Mouse (Mus musculus): ENCODE data around the gene Arhgef40. TPM values are rescaled to one million over a fixed set of nuclear protein-coding genes. Genes with fewer than 3 reads are reported as not detected.
"Not testable (repeated sequence)": the region's sequence is repeated elsewhere in the genome, so short reads cannot be mapped to it uniquely, and the experiment has no call there.

Gene Arhgef40
- polyA plus RNA-seq, 2 experiments: 143 to 220 TPM

GRCm38 (mm10) chr14:52026342-52026741 is 41.8 kb downstream of the Arhgef40 start:
- peaks cover 16% of the 10 kb centered on the region for H3K4me1 ChIP-seq (ENCODE audit: control insufficient read depth, insufficient read depth, low read length)
- TF ChIP-seq POLR2A (IDR thresholded peaks at IDR 0.05; ENCODE audit: borderline replicate concordance, extremely low read depth, insufficient read depth, insufficient read length): no peak
- whole genome bisulfite sequencing: 92% methylated on average over 4 of the region's 4 CpGs
- no peak overlapping the region for H3K9ac ChIP-seq (ENCODE audit: low read depth, low read length, severe bottlenecking)
- no peak for ATAC-seq (ENCODE audit: low FRiP score, low read depth)
- no peak overlapping the region for H3K4me2 ChIP-seq (replicated peaks; ENCODE audit: low read depth, low read length, severe bottlenecking)
- H3K27me3 ChIP-seq (ENCODE audit: control insufficient read depth, insufficient read depth, low read length): no peaks in the 10 kb centered on the region
- H3K27ac ChIP-seq (replicated peaks; ENCODE audit: low read depth, low read length): no peak overlapping the region
- DNase-seq (ENCODE audit: low spot score): no peak
- H3K9me3 ChIP-seq (ENCODE audit: control insufficient read depth, low read length): no peaks in the 10 kb centered on the region
- H3K36me3 ChIP-seq (ENCODE audit: control insufficient read depth, insufficient read depth, low read length): no peaks in the 10 kb centered on the region
- no peak overlapping the region for H3K4me3 ChIP-seq (replicated peaks; ENCODE audit: low read length)

GRCm38 (mm10) chr14:52035926-52036325 is 51.4 kb downstream of the Arhgef40 start:
- WGBS: 96% methylated on average over 6 of the region's 6 CpGs
- ATAC-seq (ENCODE audit: low FRiP score, low read depth): no peak
- DNase-seq (ENCODE audit: low spot score): no peak
- Histone ChIP-seq H3K4me1 (ENCODE audit: control insufficient read depth, insufficient read depth, low read length) (no peaks in the 10 kb centered on the region), H3K27ac (replicated peaks; ENCODE audit: low read depth, low read length) (no peak overlapping the region), H3K9me3 (ENCODE audit: control insufficient read depth, low read length) (no peaks in the 10 kb centered on the region), H3K4me3 (replicated peaks; ENCODE audit: low read length) (no peak overlapping the region), H3K36me3 (ENCODE audit: control insufficient read depth, insufficient read depth, low read length) (no peaks in the 10 kb centered on the region), H3K4me2 (replicated peaks; ENCODE audit: low read depth, low read length, severe bottlenecking) (no peak overlapping the region), H3K9ac (ENCODE audit: low read depth, low read length, severe bottlenecking) (no peak overlapping the region), H3K27me3 (ENCODE audit: control insufficient read depth, insufficient read depth, low read length) (no peaks in the 10 kb centered on the region)
- no peak for TF ChIP-seq POLR2A (IDR thresholded peaks at IDR 0.05; ENCODE audit: borderline replicate concordance, extremely low read depth, insufficient read depth, insufficient read length)

GRCm38 (mm10) chr14:52039332-52039731 is 54.8 kb downstream of the Arhgef40 start:
- no peak overlapping the region for H3K4me3 ChIP-seq (replicated peaks; ENCODE audit: low read length)
- H3K4me2 ChIP-seq (replicated peaks; ENCODE audit: low read depth, low read length, severe bottlenecking): no peak overlapping the region
- WGBS: 80% methylated on average over 5 of the region's 5 CpGs
- H3K27me3 ChIP-seq (ENCODE audit: control insufficient read depth, insufficient read depth, low read length): no peaks in the 10 kb centered on the region
- H3K36me3 ChIP-seq (ENCODE audit: control insufficient read depth, insufficient read depth, low read length): no peaks in the 10 kb centered on the region
- ATAC-seq (ENCODE audit: low FRiP score, low read depth) (no peak), DNase-seq (ENCODE audit: low spot score) (no peak)
- H3K9me3 ChIP-seq (ENCODE audit: control insufficient read depth, low read length): no peaks in the 10 kb centered on the region
- H3K27ac ChIP-seq (replicated peaks; ENCODE audit: low read depth, low read length): no peak overlapping the region
- H3K9ac ChIP-seq (ENCODE audit: low read depth, low read length, severe bottlenecking): no peak overlapping the region
- no peak for TF ChIP-seq POLR2A (IDR thresholded peaks at IDR 0.05; ENCODE audit: borderline replicate concordance, extremely low read depth, insufficient read depth, insufficient read length)
- no peaks in the 10 kb centered on the region for H3K4me1 ChIP-seq (ENCODE audit: control insufficient read depth, insufficient read depth, low read length)

DNA sequence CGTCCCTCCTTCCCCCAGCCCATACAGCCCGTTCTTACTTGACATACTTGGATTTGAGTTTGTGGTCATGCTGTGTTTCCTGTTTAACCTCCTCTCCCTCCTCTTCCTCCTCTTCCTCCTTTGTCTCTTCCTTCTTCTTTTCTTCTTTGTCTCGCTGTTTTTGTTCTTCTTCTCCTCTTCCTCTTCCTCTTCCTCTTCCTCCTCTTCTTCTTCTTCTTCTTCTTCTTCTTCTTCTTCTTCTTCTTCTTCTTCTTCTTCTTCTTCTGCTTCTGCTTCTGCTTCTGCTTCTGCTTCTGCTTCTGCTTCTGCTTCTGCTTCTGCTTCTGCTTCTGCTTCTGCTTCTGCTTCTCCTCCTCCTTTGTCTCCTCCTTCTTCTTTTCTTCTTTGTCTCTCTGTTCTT is 57.8 kb downstream of the Arhgef40 start, which contains the start of gene Olfr221:
Gene Olfr221 (minus strand): TSS at position 101 of the 400 bp plus-strand sequence.
- ATAC-seq (ENCODE audit: low FRiP score, low read depth); H3K27ac ChIP-seq (replicated peaks; ENCODE audit: low read depth, low read length); H3K36me3 ChIP-seq (ENCODE audit: control insufficient read depth, insufficient read depth, low read length); H3K9ac ChIP-seq (ENCODE audit: low read depth, low read length, severe bottlenecking); H3K4me3 ChIP-seq (replicated peaks; ENCODE audit: low read length); H3K4me2 ChIP-seq (replicated peaks; ENCODE audit: low read depth, low read length, severe bottlenecking); DNase-seq (ENCODE audit: low spot score); H3K9me3 ChIP-seq (ENCODE audit: control insufficient read depth, low read length); H3K27me3 ChIP-seq (ENCODE audit: control insufficient read depth, insufficient read depth, low read length); H3K4me1 ChIP-seq (ENCODE audit: control insufficient read depth, insufficient read depth, low read length): not testable (repeated sequence)
- WGBS: 48% methylated on average over 3 of the region's 3 CpGs

DNA sequence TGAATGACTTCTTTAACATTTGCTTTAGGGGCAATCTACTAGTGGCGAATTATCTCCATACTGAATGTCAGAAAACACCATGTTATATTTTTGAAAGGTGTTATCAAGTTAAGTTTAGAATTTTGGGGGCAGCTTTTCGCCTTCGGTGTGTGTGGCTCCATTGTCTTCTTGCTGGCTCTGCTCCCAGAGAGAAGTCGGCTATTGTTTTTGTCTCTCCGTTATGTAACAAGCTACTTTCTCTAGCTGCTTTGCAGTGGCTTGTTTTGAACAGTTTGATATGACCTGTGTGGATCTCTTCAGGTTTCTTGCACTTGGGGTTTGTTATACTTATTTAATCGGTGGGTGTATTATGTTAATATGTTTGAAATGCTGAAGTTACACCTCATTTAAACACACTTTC is 58.9 kb downstream of the Arhgef40 start:
- Histone ChIP-seq H3K27me3 (ENCODE audit: control insufficient read depth, insufficient read depth, low read length) (no peaks in the 10 kb centered on the region), H3K9me3 (ENCODE audit: control insufficient read depth, low read length) (no peaks in the 10 kb centered on the region), H3K4me2 (replicated peaks; ENCODE audit: low read depth, low read length, severe bottlenecking) (no peak overlapping the region), H3K4me3 (replicated peaks; ENCODE audit: low read length) (no peak overlapping the region), H3K36me3 (ENCODE audit: control insufficient read depth, insufficient read depth, low read length) (no peaks in the 10 kb centered on the region), H3K9ac (ENCODE audit: low read depth, low read length, severe bottlenecking) (no peak overlapping the region), H3K4me1 (ENCODE audit: control insufficient read depth, insufficient read depth, low read length) (0 out of 2 replicates have a peak, but pooled peaks cover 3% of the 10 kb centered on the region), H3K27ac (replicated peaks; ENCODE audit: low read depth, low read length) (no peak overlapping the region)
- no peak for DNase-seq (ENCODE audit: low spot score)
- 80% methylated on average over 6 of the region's 6 CpGs for WGBS
- no peak for TF ChIP-seq POLR2A (IDR thresholded peaks at IDR 0.05; ENCODE audit: borderline replicate concordance, extremely low read depth, insufficient read depth, insufficient read length)
- no peak for ATAC-seq (ENCODE audit: low FRiP score, low read depth)

Measured in limb, embryonic 14.5 days (tissue).